Mouse (Mus musculus) heart, adult 9 months (tissue): ENCODE measurements at regions not wholly inside any gene's neighbourhood (a gene's known extent, or its start where the extent isn't known, plus 50 kb on each side); places are given as distances from the start of the nearest gene placed in this dataset.

Experiments used
- DNase-seq, 2 experiments: peaks; one replicate each; pipeline ENCODE4 v3.0.0; 2022; ENCODE audit warnings: low spot score in 2 of 2

- no peak for DNase-seq
Observed at GRCm38 (mm10) chr5:128482617-128483440, 50.0 kb upstream of the Tmem132d start.
